Mouse (Mus musculus) retina, embryonic 14.5 days (tissue): ENCODE results near the gene Focad.

ENCODE experiments used
- DNase-seq: peaks from one replicate; pipeline ENCODE4 v3.0.0-alpha.2; 2015; ENCODE audit warnings: low spot score

The Focad gene

GRCm38 (mm10) chr4:88156961-88157360, 62.5 kb downstream of the Focad start:
- DNase-seq = no peak

- no peak for DNase-seq
Measured at GRCm38 (mm10) chr4:88157644-88158043, 63.2 kb downstream of the Focad start.

DNA sequence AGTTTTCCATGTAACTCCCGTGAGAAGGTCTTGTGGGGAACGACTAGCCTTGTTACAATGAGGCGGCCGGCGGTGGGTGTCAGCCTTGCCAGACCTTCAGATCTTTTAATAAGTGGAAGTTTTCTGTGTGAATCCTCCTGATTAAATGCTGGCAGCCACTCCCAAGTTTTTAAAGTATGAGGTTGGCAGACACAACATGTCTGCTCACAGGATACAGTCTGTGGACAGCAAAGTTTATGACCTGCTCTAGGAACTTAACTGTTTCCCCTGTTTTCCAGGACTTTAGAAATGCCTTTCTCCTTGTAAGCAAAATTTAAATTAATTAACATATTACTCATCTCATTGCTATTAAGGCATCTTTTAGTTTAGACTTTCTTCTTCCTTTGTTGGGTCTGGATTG, 64.8 kb downstream of the Focad start:
- no peak for DNase-seq

- no peak for DNase-seq
Measured at GRCm38 (mm10) chr4:88159700-88160099, 65.3 kb downstream of the Focad start.

- DNase-seq = no peak
Measured at GRCm38 (mm10) chr4:88163511-88164247, 69.2 kb downstream of the Focad start.

DNA sequence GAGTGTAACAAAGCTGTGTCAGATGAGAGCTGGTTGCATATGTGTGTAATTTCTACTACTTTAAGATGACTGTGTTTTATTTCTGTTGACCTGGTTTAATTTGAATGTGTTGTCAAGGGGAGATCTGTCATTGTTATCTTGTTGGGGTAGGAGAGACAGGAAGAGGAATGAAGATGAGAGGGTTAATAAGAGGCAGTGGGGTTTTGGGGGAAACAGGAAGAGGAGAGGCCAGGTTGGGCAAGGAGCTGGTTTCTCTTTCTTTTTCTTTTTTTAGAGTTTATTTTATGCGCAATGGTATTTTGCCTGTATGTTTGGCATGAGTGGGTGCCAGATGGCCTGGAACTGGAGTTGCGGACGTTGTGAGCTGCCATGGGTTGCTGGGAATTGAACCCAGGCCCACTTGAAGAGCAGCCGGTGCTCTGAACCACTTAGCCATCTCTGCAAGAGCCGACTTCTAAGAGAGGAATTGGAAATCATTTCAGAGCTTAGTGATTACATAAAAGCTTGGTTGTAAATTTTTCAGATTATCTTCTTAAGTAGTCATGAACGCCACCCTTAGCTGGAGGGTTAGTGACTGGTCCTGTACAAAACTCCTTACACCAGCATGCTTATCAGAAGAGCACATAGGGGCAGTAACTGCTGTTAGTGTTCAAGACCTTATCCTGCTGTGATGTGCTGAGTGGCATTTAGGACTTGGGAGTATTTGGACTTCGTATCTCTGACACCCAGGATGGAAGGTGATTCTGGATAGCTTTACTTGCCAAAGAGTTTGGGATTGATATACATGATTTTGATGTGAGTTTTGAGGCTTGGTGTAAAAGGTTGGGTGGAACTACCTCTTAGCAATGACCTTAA, 72.8 kb downstream of the Focad start:
- no peak for DNase-seq

- no peak for DNase-seq
Measured at GRCm38 (mm10) chr4:88175058-88175974, 80.9 kb downstream of the Focad start.

GRCm38 (mm10) chr4:88179296-88179695, 84.9 kb downstream of the Focad start:
- no peak for DNase-seq

- no peak for DNase-seq
Measured at GRCm38 (mm10) chr4:88184293-88184692, 89.9 kb downstream of the Focad start.

DNA sequence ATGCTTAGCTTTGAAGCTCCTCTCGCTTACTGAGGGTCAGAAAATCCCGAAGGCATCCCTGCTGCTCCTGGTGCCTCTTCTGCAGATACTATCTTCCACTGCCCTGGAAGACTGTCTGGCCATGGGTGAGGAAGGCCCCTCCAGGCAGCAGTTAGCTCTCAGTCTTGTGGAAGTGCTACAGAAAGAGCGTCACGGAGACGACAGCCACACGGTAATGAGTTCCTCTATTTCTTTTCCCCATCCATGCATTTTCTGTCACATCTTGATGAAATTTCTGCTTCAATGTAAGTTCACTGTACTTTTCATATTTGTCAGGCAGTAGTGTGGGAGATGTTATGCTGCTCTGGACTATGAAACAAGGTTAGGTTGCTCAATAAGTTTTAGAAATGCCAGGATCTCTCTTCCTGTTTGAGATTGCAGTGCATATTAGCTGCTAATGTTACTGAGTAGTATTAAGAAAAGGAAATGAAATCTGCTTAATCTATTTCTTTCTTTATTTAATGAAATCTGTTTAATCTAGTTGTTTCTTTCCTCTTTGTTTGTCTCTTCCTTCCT, 91.5 kb downstream of the Focad start:
- DNase-seq = no peak

- DNase-seq = no peak
Measured at GRCm38 (mm10) chr4:88187649-88188048, 93.2 kb downstream of the Focad start.

GRCm38 (mm10) chr4:88189495-88189894, 95.1 kb downstream of the Focad start:
- no peak for DNase-seq

DNA sequence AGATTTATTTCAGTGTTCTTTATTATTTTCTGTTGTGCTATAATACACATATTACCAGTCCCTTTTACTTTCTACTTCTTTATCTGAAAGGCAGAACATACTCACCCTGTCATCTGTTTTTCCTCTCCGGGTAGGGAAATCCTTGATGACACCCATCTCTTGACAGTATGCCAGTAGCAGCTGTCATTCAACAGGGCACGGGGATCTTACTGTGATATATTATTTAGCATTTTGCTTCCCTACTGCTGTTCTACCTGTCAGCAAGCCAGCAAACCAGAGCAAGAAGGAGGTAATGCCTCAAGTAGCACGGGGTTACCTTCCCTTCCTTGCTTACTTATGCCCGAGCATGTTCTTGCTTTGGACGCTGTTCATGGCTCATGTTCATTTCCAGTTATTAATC, 99.8 kb downstream of the Focad start:
- DNase-seq = no peak

GRCm38 (mm10) chr4:88195898-88196495, 101.6 kb downstream of the Focad start:
- DNase-seq = no peak

DNA sequence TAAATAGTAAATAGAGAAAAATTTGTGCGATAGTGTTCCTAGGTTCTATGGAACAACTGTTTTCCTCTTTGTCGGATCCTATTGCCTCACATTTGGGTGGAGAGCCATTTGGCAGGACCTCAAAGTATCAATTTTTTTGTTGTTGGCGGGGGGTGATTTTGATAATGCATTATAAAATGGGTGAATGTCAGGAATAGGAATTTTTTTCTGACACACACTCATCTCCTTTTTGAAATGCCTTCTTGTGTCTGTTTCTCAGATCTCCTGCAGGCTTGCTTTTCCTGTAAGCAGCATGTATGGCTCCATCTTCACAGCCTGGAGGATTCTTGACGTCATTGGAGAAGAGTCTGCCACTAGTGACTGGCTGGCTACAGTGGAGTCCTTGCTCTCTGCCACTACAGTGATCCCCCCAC, 102.1 kb downstream of the Focad start:
- DNase-seq = no peak

GRCm38 (mm10) chr4:88197244-88197643, 102.8 kb downstream of the Focad start:
- DNase-seq = no peak

- DNase-seq = no peak
Measured at GRCm38 (mm10) chr4:88199186-88199585, 104.8 kb downstream of the Focad start.

DNA sequence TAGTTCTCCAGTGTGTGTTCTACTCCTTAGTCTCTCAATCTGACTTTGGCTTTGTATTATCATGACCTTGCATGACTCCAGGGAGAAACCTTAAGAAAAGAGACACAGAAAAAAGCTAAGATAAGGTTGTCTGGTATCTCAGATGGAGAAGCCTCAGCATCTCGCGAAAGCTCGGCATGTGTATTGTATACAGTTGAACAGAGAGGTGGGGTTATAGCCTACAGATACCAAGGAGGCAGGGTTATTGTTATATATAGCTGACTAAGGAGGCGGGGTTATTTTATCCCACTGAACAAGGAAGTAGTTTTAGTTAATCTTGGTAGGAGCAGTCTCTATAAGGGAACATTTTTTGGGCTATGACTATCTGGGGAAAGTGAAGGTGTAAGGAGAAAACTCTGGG, 106.6 kb downstream of the Focad start:
- DNase-seq = no peak

DNA sequence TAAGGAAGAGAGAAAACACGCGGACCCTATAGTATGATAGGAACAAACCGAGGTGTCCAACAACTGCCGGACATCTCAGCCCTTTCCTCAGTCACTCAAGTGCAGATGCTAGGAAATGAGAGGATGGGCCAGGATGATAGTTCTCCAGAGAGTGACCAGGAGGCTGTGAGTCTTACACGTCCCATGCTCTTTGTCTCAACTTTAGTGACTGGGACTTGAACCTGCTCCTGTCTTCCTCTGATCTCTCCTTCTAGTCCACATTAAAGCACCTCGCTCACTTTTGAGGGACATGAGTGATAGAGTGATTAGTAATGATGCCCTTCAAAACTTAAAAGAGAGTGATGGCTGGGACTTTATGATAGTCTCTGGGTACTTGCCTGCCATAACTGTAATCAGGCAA, 114.2 kb downstream of the Focad start:
- no peak for DNase-seq

- peak; percentile 12 for DNase-seq
Measured at GRCm38 (mm10) chr4:88209351-88209814, 115.0 kb downstream of the Focad start.

- no peak for DNase-seq
Measured at GRCm38 (mm10) chr4:88210602-88211001, 116.2 kb downstream of the Focad start.
